ENCODE assay signal across 9 mouse cellular contexts in genomic region chr12:91679320-91680064, GRCm38 (mm10).
DNase-seq lines count a peak whose midpoint lies in the region; ATAC-seq and TF ChIP-seq lines count a peak whose summit lies in the region.
"Had no signal": no experiment of that assay in that cellular context is flagged by ENCODE, and none has a peak within 500 bp of the region (broad histone marks: within the 10 kb centered on the region; RNA-seq: fewer than 3 reads in every experiment).

No protein-coding gene starts in this region.

- 64% methylated on average over 14 of the region's 14 CpGs for WGBS in limb, embryonic 14.5 days
- WGBS in limb, embryonic 10.5 days = 81% methylated on average over 14 of the region's 14 CpGs
- 10% methylated on average over 14 of the region's 14 CpGs for WGBS in forebrain, embryonic 13.5 days
- WGBS in intestine, embryonic 15.5 days = 62% methylated on average over 14 of the region's 14 CpGs

- H3K9me3 ChIP-seq in limb, embryonic 14.5 days (ENCODE audit: control insufficient read depth, low read length) = no peaks in the 10 kb centered on the region
- no peaks in the 10 kb centered on the region for H3K9me3 ChIP-seq in limb, embryonic 10.5 days (replicated peaks)
- no peaks in the 10 kb centered on the region for H3K9me3 ChIP-seq in forebrain, embryonic 13.5 days (replicated peaks)
- no peaks in the 10 kb centered on the region for H3K9me3 ChIP-seq in intestine, embryonic 15.5 days

- no peak overlapping the region for H3K9ac ChIP-seq in limb, embryonic 14.5 days (ENCODE audit: low read depth, low read length, severe bottlenecking)
- H3K9ac ChIP-seq in forebrain, embryonic 13.5 days = no peak overlapping the region
- H3K9ac ChIP-seq in intestine, embryonic 15.5 days = no peak overlapping the region
- H3K9ac ChIP-seq: liver, embryonic 14.5 days had no signal

- 0 out of 2 replicates have a peak overlapping the region, but pooled peaks have one; percentile 17 for H3K4me2 ChIP-seq in limb, embryonic 14.5 days (replicated peaks; ENCODE audit: low read depth, low read length, severe bottlenecking)
- H3K4me2 ChIP-seq in forebrain, embryonic 13.5 days = peak overlapping the region; percentile 46
- no peak overlapping the region for H3K4me2 ChIP-seq in intestine, embryonic 15.5 days (replicated peaks)

- no peaks in the 10 kb centered on the region for H3K36me3 ChIP-seq in limb, embryonic 14.5 days (ENCODE audit: control insufficient read depth, insufficient read depth, low read length)
- H3K36me3 ChIP-seq in limb, embryonic 10.5 days = no peaks in the 10 kb centered on the region
- H3K36me3 ChIP-seq in forebrain, embryonic 13.5 days (ENCODE audit: poor library complexity, severe bottlenecking) = no peaks in the 10 kb centered on the region
- no peaks in the 10 kb centered on the region for H3K36me3 ChIP-seq in intestine, embryonic 15.5 days

- no peak for TF ChIP-seq POLR2A in limb, embryonic 14.5 days (IDR thresholded peaks at IDR 0.05; ENCODE audit: borderline replicate concordance, extremely low read depth, insufficient read depth, insufficient read length)

- H3K27me3 ChIP-seq in limb, embryonic 14.5 days (ENCODE audit: control insufficient read depth, insufficient read depth, low read length) = no peaks in the 10 kb centered on the region
- no peaks in the 10 kb centered on the region for H3K27me3 ChIP-seq in limb, embryonic 10.5 days (ENCODE audit: low read depth, poor library complexity, severe bottlenecking)
- no peaks in the 10 kb centered on the region for H3K27me3 ChIP-seq in forebrain, embryonic 13.5 days
- H3K27me3 ChIP-seq in intestine, embryonic 15.5 days (replicated peaks) = no peaks in the 10 kb centered on the region

- no peak overlapping the region for H3K27ac ChIP-seq in limb, embryonic 14.5 days (replicated peaks; ENCODE audit: low read depth, low read length)
- H3K27ac ChIP-seq in limb, embryonic 10.5 days = no peak overlapping the region
- peak overlapping the region; percentile 77 for H3K27ac ChIP-seq in forebrain, embryonic 13.5 days
- no peak overlapping the region for H3K27ac ChIP-seq in intestine, embryonic 15.5 days
- H3K27ac ChIP-seq: liver, embryonic 14.5 days had no signal

- no peak for ATAC-seq in limb, embryonic 14.5 days (ENCODE audit: low FRiP score, low read depth)
- peak; percentile 69; the same call in 1 of the 2 replicates for ATAC-seq in forebrain, embryonic 13.5 days
- no peak for ATAC-seq in intestine, embryonic 15.5 days

- DNase-seq in limb, embryonic 14.5 days (ENCODE audit: low spot score) = peak; percentile 40
- DNase-seq in limb, embryonic 10.5 days (ENCODE audit: low spot score) = no peak
- peak; percentile 32 to 50 for DNase-seq in layer of hippocampus, postnatal 36 days
- peak; percentile 26 to 38 for DNase-seq in right cerebral cortex, adult 2 months (ENCODE audit: low spot score in 2 of 2)
- DNase-seq in urinary bladder, adult 18-20 months (ENCODE audit: low spot score in 2 of 2) = no peak
- no peak for DNase-seq in c-Kit-positive CD71-positive TER-119-positive erythroid progenitor cells, embryonic 14.5 days (ENCODE audit: low spot score)

- H3K4me1 ChIP-seq in limb, embryonic 14.5 days (ENCODE audit: control insufficient read depth, insufficient read depth, low read length) = peaks cover 17% of the 10 kb centered on the region
- H3K4me1 ChIP-seq in limb, embryonic 10.5 days = peaks cover 21% of the 10 kb centered on the region
- H3K4me1 ChIP-seq in forebrain, embryonic 13.5 days = peaks cover 64% of the 10 kb centered on the region
- peaks cover 15% of the 10 kb centered on the region for H3K4me1 ChIP-seq in intestine, embryonic 15.5 days (replicated peaks)

- no peak overlapping the region for H3K4me3 ChIP-seq in limb, embryonic 14.5 days (replicated peaks; ENCODE audit: low read length)
- no peak overlapping the region for H3K4me3 ChIP-seq in limb, embryonic 10.5 days
- no peak overlapping the region for H3K4me3 ChIP-seq in forebrain, embryonic 13.5 days
- no peak overlapping the region for H3K4me3 ChIP-seq in intestine, embryonic 15.5 days (replicated peaks)

Comparison
In these comparisons a context has a peak if more than half of its experiments do, and no peak if none do; other contexts are left out.
1. DNase-seq: peak in limb, embryonic 14.5 days (single experiment), layer of hippocampus, postnatal 36 days (2 of 2) and right cerebral cortex, adult 2 months (2 of 2); none in limb, embryonic 10.5 days (single experiment), urinary bladder, adult 18-20 months (0 of 2) and c-Kit-positive CD71-positive TER-119-positive erythroid progenitor cells, embryonic 14.5 days (single experiment).